Mouse (Mus musculus): Measurements from ENCODE around the gene P3h4. TPM values are rescaled to one million over a fixed set of nuclear protein-coding genes. Genes with fewer than 3 reads are reported as not detected.

Gene P3h4
- polyA plus RNA-seq, 1 experiment from 2014 or later: 4.6 TPM

GRCm38 (mm10) chr11:100389931-100390445 lies 24.6 kb downstream of the P3h4 start:
- ATAC-seq: 0 out of 2 replicates have a peak, but pooled peaks have one; percentile 3
- WGBS (ENCODE audit: insufficient replicate concordance): 37% methylated on average over 8 of the region's 8 CpGs
- no peaks in the 10 kb centered on the region for H3K27me3 ChIP-seq (ENCODE audit: insufficient read depth, low read length)
- H3K9ac ChIP-seq (replicated peaks): no peak overlapping the region
- no peaks in the 10 kb centered on the region for H3K9me3 ChIP-seq (ENCODE audit: low read length)
- H3K27ac ChIP-seq (ENCODE audit: low read depth): no peak overlapping the region
- H3K4me2 ChIP-seq (ENCODE audit: low read depth, low read length): no peak overlapping the region
- peaks cover 14% of the 10 kb centered on the region; the same call in 1 of the 2 replicates for H3K36me3 ChIP-seq (replicated peaks; ENCODE audit: insufficient read depth, low read length)
- TF ChIP-seq EP300 (IDR thresholded peaks at IDR 0.05; ENCODE audit: low read depth) (no peak), CTCF (IDR thresholded peaks at IDR 0.05; ENCODE audit: low read depth) (no peak)
- DNase-seq: no peak
- H3K4me1 ChIP-seq (ENCODE audit: insufficient read depth): peaks cover 56% of the 10 kb centered on the region
- no peak overlapping the region for H3K4me3 ChIP-seq (ENCODE audit: low read depth, low read length)

GRCm38 (mm10) chr11:100388588-100388987 lies 26.0 kb downstream of the P3h4 start:
- Histone ChIP-seq H3K27ac (ENCODE audit: low read depth) (no peak overlapping the region), H3K4me1 (ENCODE audit: insufficient read depth) (peaks cover 43% of the 10 kb centered on the region), H3K4me2 (ENCODE audit: low read depth, low read length) (no peak overlapping the region), H3K36me3 (replicated peaks; ENCODE audit: insufficient read depth, low read length) (peaks cover 16% of the 10 kb centered on the region; the same call in 1 of the 2 replicates), H3K9me3 (ENCODE audit: low read length) (no peaks in the 10 kb centered on the region), H3K9ac (replicated peaks) (0 out of 2 replicates have a peak overlapping the region, but pooled peaks have one; percentile 11), H3K4me3 (ENCODE audit: low read depth, low read length) (no peak overlapping the region), H3K27me3 (ENCODE audit: insufficient read depth, low read length) (no peaks in the 10 kb centered on the region)
- peak; percentile 20; the same call in 1 of the 2 replicates for ATAC-seq
- peak; percentile 74 for DNase-seq
- WGBS (ENCODE audit: insufficient replicate concordance): 53% methylated on average over 6 of the region's 6 CpGs
- TF ChIP-seq CTCF (IDR thresholded peaks at IDR 0.05; ENCODE audit: low read depth) (no peak), EP300 (IDR thresholded peaks at IDR 0.05; ENCODE audit: low read depth) (no peak)

- peaks cover 39% of the 10 kb centered on the region for H3K4me1 ChIP-seq (ENCODE audit: insufficient read depth)
- H3K4me2 ChIP-seq (ENCODE audit: low read depth, low read length): no peak overlapping the region
- H3K36me3 ChIP-seq (replicated peaks; ENCODE audit: insufficient read depth, low read length): peaks cover 21% of the 10 kb centered on the region; the same call in 1 of the 2 replicates
- H3K9ac ChIP-seq (replicated peaks): peak overlapping the region; percentile 11; the same call in 1 of the 2 replicates
- ATAC-seq: no peak
- no peaks in the 10 kb centered on the region for H3K27me3 ChIP-seq (ENCODE audit: insufficient read depth, low read length)
- no peaks in the 10 kb centered on the region for H3K9me3 ChIP-seq (ENCODE audit: low read length)
- no peak for DNase-seq
- 52% methylated on average over 14 of the region's 14 CpGs for WGBS (ENCODE audit: insufficient replicate concordance)
- H3K27ac ChIP-seq (ENCODE audit: low read depth): no peak overlapping the region
- TF ChIP-seq EP300 (IDR thresholded peaks at IDR 0.05; ENCODE audit: low read depth) (no peak), CTCF (IDR thresholded peaks at IDR 0.05; ENCODE audit: low read depth) (no peak)
- no peak overlapping the region for H3K4me3 ChIP-seq (ENCODE audit: low read depth, low read length)
These were observed 26.9 kb downstream of the P3h4 start for GRCm38 (mm10) chr11:100387589-100388375.

- TF ChIP-seq CTCF (IDR thresholded peaks at IDR 0.05; ENCODE audit: low read depth) (no peak), EP300 (IDR thresholded peaks at IDR 0.05; ENCODE audit: low read depth) (no peak)
- Histone ChIP-seq H3K9me3 (ENCODE audit: low read length) (no peaks in the 10 kb centered on the region), H3K4me3 (ENCODE audit: low read depth, low read length) (no peak overlapping the region), H3K36me3 (replicated peaks; ENCODE audit: insufficient read depth, low read length) (peaks cover 21% of the 10 kb centered on the region), H3K4me2 (ENCODE audit: low read depth, low read length) (no peak overlapping the region), H3K27ac (ENCODE audit: low read depth) (no peak overlapping the region), H3K27me3 (ENCODE audit: insufficient read depth, low read length) (no peaks in the 10 kb centered on the region), H3K4me1 (ENCODE audit: insufficient read depth) (peaks cover 33% of the 10 kb centered on the region), H3K9ac (replicated peaks) (no peak overlapping the region)
- ATAC-seq (no peak), DNase-seq (no peak)
- 85% methylated on average over 6 of the region's 6 CpGs for WGBS (ENCODE audit: insufficient replicate concordance)
These were observed 27.5 kb downstream of the P3h4 start for GRCm38 (mm10) chr11:100387111-100387510.

- H3K9ac ChIP-seq (replicated peaks): no peak overlapping the region
- no peak overlapping the region for H3K4me2 ChIP-seq (ENCODE audit: low read depth, low read length)
- peaks cover 30% of the 10 kb centered on the region for H3K4me1 ChIP-seq (ENCODE audit: insufficient read depth)
- TF ChIP-seq EP300 (IDR thresholded peaks at IDR 0.05; ENCODE audit: low read depth) (no peak), CTCF (IDR thresholded peaks at IDR 0.05; ENCODE audit: low read depth) (no peak)
- no peaks in the 10 kb centered on the region for H3K9me3 ChIP-seq (ENCODE audit: low read length)
- H3K27me3 ChIP-seq (ENCODE audit: insufficient read depth, low read length): no peaks in the 10 kb centered on the region
- no peak overlapping the region for H3K27ac ChIP-seq (ENCODE audit: low read depth)
- ATAC-seq (no peak), DNase-seq (no peak)
- 39% methylated on average over 5 of the region's 5 CpGs for WGBS (ENCODE audit: insufficient replicate concordance)
- H3K36me3 ChIP-seq (replicated peaks; ENCODE audit: insufficient read depth, low read length): peaks cover 23% of the 10 kb centered on the region
- H3K4me3 ChIP-seq (ENCODE audit: low read depth, low read length): no peak overlapping the region
These were observed 28.1 kb downstream of the P3h4 start for GRCm38 (mm10) chr11:100386586-100386985.

- H3K9me3 ChIP-seq (ENCODE audit: low read length): no peaks in the 10 kb centered on the region
- ATAC-seq (no peak), DNase-seq (no peak)
- H3K4me2 ChIP-seq (ENCODE audit: low read depth, low read length): no peak overlapping the region
- peaks cover 25% of the 10 kb centered on the region for H3K36me3 ChIP-seq (replicated peaks; ENCODE audit: insufficient read depth, low read length)
- H3K4me3 ChIP-seq (ENCODE audit: low read depth, low read length): no peak overlapping the region
- no peak overlapping the region for H3K27ac ChIP-seq (ENCODE audit: low read depth)
- peaks cover 21% of the 10 kb centered on the region for H3K4me1 ChIP-seq (ENCODE audit: insufficient read depth)
- no peak overlapping the region for H3K9ac ChIP-seq (replicated peaks)
- 82% methylated on average over 3 of the region's 3 CpGs for whole genome bisulfite sequencing (ENCODE audit: insufficient replicate concordance)
- no peaks in the 10 kb centered on the region for H3K27me3 ChIP-seq (ENCODE audit: insufficient read depth, low read length)
- TF ChIP-seq CTCF (IDR thresholded peaks at IDR 0.05; ENCODE audit: low read depth) (no peak), EP300 (IDR thresholded peaks at IDR 0.05; ENCODE audit: low read depth) (no peak)
These were observed 29.6 kb downstream of the P3h4 start for GRCm38 (mm10) chr11:100385016-100385415.

Data from liver, postnatal 0 days (tissue).